Mouse (Mus musculus) urinary bladder, postnatal 10 days (tissue): ENCODE results near the gene Vmn2r37.
"Not testable (repeated sequence)": the region's sequence is repeated elsewhere in the genome, so short reads cannot be mapped to it uniquely, and the experiment has no call there.

ENCODE experiments used
- DNase-seq: peaks from one replicate; pipeline ENCODE4 v3.0.0; 2022; ENCODE audit warnings: low spot score

The Vmn2r37 gene

DNA sequence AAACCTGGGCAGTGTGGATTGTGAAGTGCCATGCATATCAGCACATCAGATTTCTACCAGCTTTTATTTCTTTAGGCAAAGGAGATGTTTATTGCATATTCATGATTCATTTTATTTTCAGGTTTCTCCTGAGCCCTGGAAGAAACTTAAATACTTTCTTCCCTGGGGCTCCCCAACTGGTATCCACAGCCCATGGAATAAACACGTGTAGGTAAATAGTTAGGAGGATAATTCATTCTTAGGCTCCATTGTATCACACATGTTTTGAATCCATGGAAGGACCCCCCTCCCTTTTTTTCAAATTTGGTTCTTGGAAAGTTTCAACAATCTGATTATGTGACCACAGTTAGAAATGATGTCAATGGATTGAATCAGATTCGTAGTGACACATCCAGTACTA lies at the start of gene Vmn2r37:
Gene Vmn2r37, minus strand, starts transcription at position 101 of the 400 bp plus-strand sequence.
- not testable (repeated sequence) for DNase-seq
